Mouse (Mus musculus): ENCODE data around the gene Arl15.

- no peak for TF ChIP-seq CTCF (IDR thresholded peaks at IDR 0.05; ENCODE audit: low read depth)
- no peak for TF ChIP-seq EP300 (IDR thresholded peaks at IDR 0.05; ENCODE audit: low read depth)
These were observed 28.9 kb upstream of the Arl15 start for GRCm38 (mm10) chr13:113765411-113765810.
